Mouse (Mus musculus): ENCODE data around the gene Cox7a2. TPM values are rescaled to one million over a fixed set of nuclear protein-coding genes. Genes with fewer than 3 reads are reported as not detected.

Cox7a2 gene
- total and polyA plus RNA-seq, 2 experiments = 163 to 458 TPM

GRCm38 (mm10) chr9:79755311-79755710 lies 4.4 kb downstream of the Cox7a2 start:
- peaks cover 13% of the 10 kb centered on the region for H3K4me1 ChIP-seq (ENCODE audit: control insufficient read depth, insufficient read depth, low read length)
- peaks cover 5% of the 10 kb centered on the region; the same call in 1 of the 2 replicates for H3K79me2 ChIP-seq (ENCODE audit: control insufficient read depth, insufficient read depth, low read length)
- DNase-seq (ENCODE audit: extremely low read depth, low read depth, low spot score) = peak; percentile 93
- H3K4me3 ChIP-seq (ENCODE audit: insufficient read depth, low read depth, low read length) = no peak overlapping the region
- no peak overlapping the region for H3K9ac ChIP-seq (ENCODE audit: low read depth, low read length)
- H3K27me3 ChIP-seq (ENCODE audit: control insufficient read depth, insufficient read depth, low read length) = no peaks in the 10 kb centered on the region
- H3K27ac ChIP-seq (replicated peaks; ENCODE audit: insufficient read depth, low read depth, low read length) = peak overlapping the region; percentile 43
- peaks cover 34% of the 10 kb centered on the region for H3K36me3 ChIP-seq (ENCODE audit: control insufficient read depth, insufficient read depth, low read length)
- 26% methylated on average over 4 of the region's 4 CpGs for WGBS
- TF ChIP-seq POLR2A (IDR thresholded peaks at IDR 0.05; ENCODE audit: extremely low read depth, insufficient read depth, low read length) = no peak
- no peak for TF ChIP-seq CTCF (IDR thresholded peaks at IDR 0.05; ENCODE audit: low read depth, low read length)

GRCm38 (mm10) chr9:79751846-79752245 lies 7.8 kb downstream of the Cox7a2 start:
- WGBS = 89% methylated on average over 8 of the region's 8 CpGs

GRCm38 (mm10) chr9:79750709-79751108 lies 9.0 kb downstream of the Cox7a2 start:
- WGBS = 82% methylated on average over 7 of the region's 7 CpGs
- H3K9ac ChIP-seq (ENCODE audit: low read depth, low read length) = no peak overlapping the region
- peaks cover 26% of the 10 kb centered on the region for H3K36me3 ChIP-seq (ENCODE audit: control insufficient read depth, insufficient read depth, low read length)
- TF ChIP-seq POLR2A (IDR thresholded peaks at IDR 0.05; ENCODE audit: extremely low read depth, insufficient read depth, low read length) (no peak), CTCF (IDR thresholded peaks at IDR 0.05; ENCODE audit: low read depth, low read length) (no peak)
- H3K27me3 ChIP-seq (ENCODE audit: control insufficient read depth, insufficient read depth, low read length) = no peaks in the 10 kb centered on the region
- no peak overlapping the region for H3K27ac ChIP-seq (replicated peaks; ENCODE audit: insufficient read depth, low read depth, low read length)
- no peak for DNase-seq (ENCODE audit: extremely low read depth, low read depth, low spot score)
- H3K79me2 ChIP-seq (ENCODE audit: control insufficient read depth, insufficient read depth, low read length) = no peaks in the 10 kb centered on the region
- H3K4me1 ChIP-seq (ENCODE audit: control insufficient read depth, insufficient read depth, low read length) = peaks cover 2% of the 10 kb centered on the region
- no peak overlapping the region for H3K4me3 ChIP-seq (ENCODE audit: insufficient read depth, low read depth, low read length)

More at GRCm38 (mm10) chr9:79751846-79752245, 7.8 kb downstream of the Cox7a2 start:
- Histone ChIP-seq H3K9ac (ENCODE audit: low read depth, low read length) (no peak overlapping the region), H3K27me3 (ENCODE audit: control insufficient read depth, insufficient read depth, low read length) (no peaks in the 10 kb centered on the region), H3K27ac (replicated peaks; ENCODE audit: insufficient read depth, low read depth, low read length) (no peak overlapping the region), H3K4me1 (ENCODE audit: control insufficient read depth, insufficient read depth, low read length) (peaks cover 5% of the 10 kb centered on the region), H3K79me2 (ENCODE audit: control insufficient read depth, insufficient read depth, low read length) (no peaks in the 10 kb centered on the region), H3K36me3 (ENCODE audit: control insufficient read depth, insufficient read depth, low read length) (peaks cover 30% of the 10 kb centered on the region), H3K4me3 (ENCODE audit: insufficient read depth, low read depth, low read length) (no peak overlapping the region)
- TF ChIP-seq CTCF (IDR thresholded peaks at IDR 0.05; ENCODE audit: low read depth, low read length) (no peak), POLR2A (IDR thresholded peaks at IDR 0.05; ENCODE audit: extremely low read depth, insufficient read depth, low read length) (no peak)
- no peak for DNase-seq (ENCODE audit: extremely low read depth, low read depth, low spot score)

GRCm38 (mm10) chr9:79745036-79745435 lies 14.6 kb downstream of the Cox7a2 start:
- no peak overlapping the region for H3K4me3 ChIP-seq (ENCODE audit: insufficient read depth, low read depth, low read length)
- no peaks in the 10 kb centered on the region for H3K79me2 ChIP-seq (ENCODE audit: control insufficient read depth, insufficient read depth, low read length)
- TF ChIP-seq POLR2A (IDR thresholded peaks at IDR 0.05; ENCODE audit: extremely low read depth, insufficient read depth, low read length) = no peak
- DNase-seq (ENCODE audit: extremely low read depth, low read depth, low spot score) = no peak
- no peaks in the 10 kb centered on the region for H3K4me1 ChIP-seq (ENCODE audit: control insufficient read depth, insufficient read depth, low read length)
- peaks cover 2% of the 10 kb centered on the region; the same call in 1 of the 2 replicates for H3K36me3 ChIP-seq (ENCODE audit: control insufficient read depth, insufficient read depth, low read length)
- 80% methylated on average over 4 of the region's 4 CpGs for WGBS
- H3K27ac ChIP-seq (replicated peaks; ENCODE audit: insufficient read depth, low read depth, low read length) = no peak overlapping the region
- H3K27me3 ChIP-seq (ENCODE audit: control insufficient read depth, insufficient read depth, low read length) = no peaks in the 10 kb centered on the region
- H3K9ac ChIP-seq (ENCODE audit: low read depth, low read length) = no peak overlapping the region

GRCm38 (mm10) chr9:79735608-79736007 lies 24.1 kb downstream of the Cox7a2 start:
- H3K27ac ChIP-seq (replicated peaks; ENCODE audit: insufficient read depth, low read depth, low read length) = no peak overlapping the region
- no peaks in the 10 kb centered on the region for H3K27me3 ChIP-seq (ENCODE audit: control insufficient read depth, insufficient read depth, low read length)
- 89% methylated on average over 6 of the region's 6 CpGs for WGBS
- H3K9ac ChIP-seq (ENCODE audit: low read depth, low read length) = no peak overlapping the region
- H3K4me1 ChIP-seq (ENCODE audit: control insufficient read depth, insufficient read depth, low read length) = peaks cover 5% of the 10 kb centered on the region; the same call in 1 of the 2 replicates
- H3K36me3 ChIP-seq (ENCODE audit: control insufficient read depth, insufficient read depth, low read length) = no peaks in the 10 kb centered on the region
- DNase-seq (ENCODE audit: extremely low read depth, low read depth, low spot score) = no peak
- no peak overlapping the region for H3K4me3 ChIP-seq (ENCODE audit: insufficient read depth, low read depth, low read length)
- TF ChIP-seq POLR2A (IDR thresholded peaks at IDR 0.05; ENCODE audit: extremely low read depth, insufficient read depth, low read length) (no peak), CTCF (IDR thresholded peaks at IDR 0.05; ENCODE audit: low read depth, low read length) (no peak)
- H3K79me2 ChIP-seq (ENCODE audit: control insufficient read depth, insufficient read depth, low read length) = no peaks in the 10 kb centered on the region

GRCm38 (mm10) chr9:79730301-79730700 lies 29.4 kb downstream of the Cox7a2 start:
- Histone ChIP-seq H3K27me3 (ENCODE audit: control insufficient read depth, insufficient read depth, low read length) (no peaks in the 10 kb centered on the region), H3K79me2 (ENCODE audit: control insufficient read depth, insufficient read depth, low read length) (no peaks in the 10 kb centered on the region), H3K36me3 (ENCODE audit: control insufficient read depth, insufficient read depth, low read length) (no peaks in the 10 kb centered on the region), H3K27ac (replicated peaks; ENCODE audit: insufficient read depth, low read depth, low read length) (peak overlapping the region; percentile 33; the same call in 1 of the 2 replicates), H3K9ac (ENCODE audit: low read depth, low read length) (no peak overlapping the region), H3K4me3 (ENCODE audit: insufficient read depth, low read depth, low read length) (no peak overlapping the region), H3K4me1 (ENCODE audit: control insufficient read depth, insufficient read depth, low read length) (peaks cover 10% of the 10 kb centered on the region; the same call in 1 of the 2 replicates)
- WGBS = 18% methylated on average over 5 of the region's 5 CpGs
- peak; percentile 87 for DNase-seq (ENCODE audit: extremely low read depth, low read depth, low spot score)
- TF ChIP-seq CTCF (IDR thresholded peaks at IDR 0.05; ENCODE audit: low read depth, low read length) (no peak), POLR2A (IDR thresholded peaks at IDR 0.05; ENCODE audit: extremely low read depth, insufficient read depth, low read length) (no peak)
